Mouse (Mus musculus) forebrain, embryonic 11.5 days (tissue): Measurements from ENCODE around the gene Mtfp1. TPM values are rescaled to one million over a fixed set of nuclear protein-coding genes. Genes with fewer than 3 reads are reported as not detected.

Source experiments
- ATAC-seq: fragments of 200-750 bp; cut with Nextera tagmentation; replicated peaks from 2 replicates; pipeline ENCODE4 v1.8.0; 2017; ENCODE audit warnings: moderate TSS enrichment; ENCODE audit not compliant: low FRiP score
- DNase-seq: peaks from one replicate; pipeline ENCODE4 v3.0.0-alpha.2; 2017; ENCODE audit warnings: low spot score
- H3K27ac ChIP-seq: fragments of 300-500 bp; sonication (generic); 2 replicates; pipeline ENCODE4 v1.5.1; 2014; ENCODE audit warnings: low read depth, low read length
- H3K27me3 ChIP-seq: fragments of 300-500 bp; sonication (generic); 2 replicates; pipeline ENCODE4 v1.6.1; 2014; ENCODE audit warnings: mild to moderate bottlenecking, low read length, mixed read lengths; ENCODE audit not compliant: control insufficient read depth, insufficient read depth
- H3K36me3 ChIP-seq: fragments of 300-500 bp; sonication (generic); 2 replicates; pipeline ENCODE4 v1.6.1; 2014; ENCODE audit warnings: mild to moderate bottlenecking, low read length, moderate library complexity, mixed read lengths; ENCODE audit not compliant: control insufficient read depth, insufficient read depth
- H3K4me1 ChIP-seq: fragments of 300-500 bp; sonication (generic); replicated peaks from 2 replicates; pipeline ENCODE4 v1.6.1; 2014; ENCODE audit warnings: low read length, mixed read lengths; ENCODE audit not compliant: control insufficient read depth, insufficient read depth
- H3K4me2 ChIP-seq: fragments of 300-500 bp; sonication (generic); 2 replicates; pipeline ENCODE4 v1.6.1; 2014; ENCODE audit warnings: low read depth, mild to moderate bottlenecking, low read length, moderate library complexity, mixed read lengths; ENCODE audit not compliant: severe bottlenecking
- H3K4me3 ChIP-seq: fragments of 300-500 bp; sonication (generic); 2 replicates; pipeline ENCODE4 v1.5.1; 2014; ENCODE audit warnings: low read depth, low read length
- H3K9ac ChIP-seq: fragments of 300-500 bp; sonication (generic); 2 replicates; pipeline ENCODE4 v1.6.1; 2014; ENCODE audit warnings: low read length
- H3K9me3 ChIP-seq: fragments of 300-500 bp; sonication (generic); 2 replicates; pipeline ENCODE4 v1.6.1; 2016; ENCODE audit warnings: low read length, mixed read lengths; ENCODE audit not compliant: control insufficient read depth
- WGBS: fragments of 180-500 bp; shearing (Covaris S2); extraction: QIAGEN DNeasy Blood & Tissue Kit; methylation state at CpG from one replicate; pipeline ENCODE4 v1.1.7; 2014; 5-methylcytosine and 5-hydroxymethylcytosine counted together
- microRNA-seq: library from miRNA; unstranded; fragments of <30 nt; microRNA quantifications from one replicate; pipeline ENCODE4, GENCODE M21; 2016; ENCODE audit not compliant: insufficient number of aligned reads
- polyA plus RNA-seq: library from polyadenylated mRNA; unstranded; fragments of >200 nt; fragmentation: Nextera tagmentation; extraction: Ambion mirVana; gene quantifications from 2 replicates; pipeline ENCODE4 v1.2.1, GENCODE M21; 2014

Gene Mtfp1
- polyA plus RNA-seq, 1 experiment from 2014 or later, result 7.9 TPM

DNA sequence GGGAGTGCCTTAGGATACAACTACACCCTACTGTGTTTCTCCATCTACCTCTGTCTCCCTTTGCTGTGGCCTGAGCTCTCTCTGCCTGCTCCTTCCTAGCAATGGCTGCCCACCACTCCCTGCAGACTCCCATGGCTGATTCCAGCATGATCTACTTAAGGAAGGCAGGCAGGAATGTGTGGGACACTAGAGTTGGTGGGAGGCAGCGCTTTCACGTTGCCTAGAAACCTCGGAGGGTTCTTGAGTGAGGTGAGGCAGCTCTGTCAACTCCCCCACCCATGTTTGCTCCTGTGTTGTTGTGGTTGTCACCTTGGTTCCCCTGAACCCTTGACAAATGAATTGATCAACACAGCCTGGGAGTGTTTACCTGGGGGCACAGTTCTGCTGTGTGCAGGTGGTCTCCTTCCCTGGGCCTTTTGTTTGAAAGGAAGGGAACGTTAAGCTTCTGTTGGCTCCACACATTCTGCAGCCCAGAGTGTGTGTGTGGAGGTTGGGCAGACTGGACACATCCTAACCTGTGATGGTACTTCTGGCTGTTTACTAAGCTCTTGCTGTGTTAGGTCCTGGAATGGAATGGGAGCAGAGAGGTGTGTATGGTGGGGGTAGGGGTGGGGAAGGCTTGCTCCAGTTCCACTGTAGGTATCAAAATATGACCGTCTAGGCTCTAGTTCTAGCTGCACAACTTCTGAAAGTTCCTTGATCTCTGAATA is 34.2 kb downstream of the Mtfp1 start:
- Histone ChIP-seq H3K9ac (no peak overlapping the region), H3K4me1 (no peaks in the 10 kb centered on the region), H3K36me3 (no peaks in the 10 kb centered on the region), H3K27ac (no peak overlapping the region), H3K4me3 (no peak overlapping the region), H3K27me3 (no peaks in the 10 kb centered on the region), H3K9me3 (no peaks in the 10 kb centered on the region), H3K4me2 (no peak overlapping the region)
- 87% methylated on average over 5 of the region's 5 CpGs for WGBS
- ATAC-seq (no peak), DNase-seq (no peak)

DNA sequence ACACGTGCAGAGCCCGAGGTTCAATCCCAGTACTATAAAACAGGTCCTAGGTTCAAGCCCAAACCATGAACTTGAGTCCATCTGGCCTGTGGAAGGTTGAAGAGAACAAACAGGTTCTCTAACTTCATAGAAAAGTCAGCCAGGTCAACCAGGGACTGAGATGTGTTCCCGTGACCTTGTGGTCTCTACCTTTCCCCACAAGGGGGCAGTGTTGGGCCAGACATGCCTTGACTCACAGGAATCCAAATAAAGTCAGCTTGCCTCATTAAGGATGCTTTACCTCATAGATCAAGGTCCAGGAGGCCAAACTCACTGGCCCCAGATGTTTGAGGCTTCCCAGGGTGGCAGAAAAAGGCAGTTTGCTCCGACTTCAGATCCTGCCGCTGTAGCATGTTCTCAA is 41.7 kb downstream of the Mtfp1 start:
- peak; percentile 84 for DNase-seq
- no peaks in the 10 kb centered on the region for H3K36me3 ChIP-seq
- no peak overlapping the region for H3K9ac ChIP-seq
- no peak overlapping the region for H3K27ac ChIP-seq
- 16% methylated on average over 5 of the region's 5 CpGs for WGBS
- no peaks in the 10 kb centered on the region for H3K27me3 ChIP-seq
- H3K4me3 ChIP-seq, result no peak overlapping the region
- no peak for ATAC-seq
- H3K9me3 ChIP-seq, result no peaks in the 10 kb centered on the region
- no peaks in the 10 kb centered on the region for H3K4me1 ChIP-seq
- no peak overlapping the region for H3K4me2 ChIP-seq

DNA sequence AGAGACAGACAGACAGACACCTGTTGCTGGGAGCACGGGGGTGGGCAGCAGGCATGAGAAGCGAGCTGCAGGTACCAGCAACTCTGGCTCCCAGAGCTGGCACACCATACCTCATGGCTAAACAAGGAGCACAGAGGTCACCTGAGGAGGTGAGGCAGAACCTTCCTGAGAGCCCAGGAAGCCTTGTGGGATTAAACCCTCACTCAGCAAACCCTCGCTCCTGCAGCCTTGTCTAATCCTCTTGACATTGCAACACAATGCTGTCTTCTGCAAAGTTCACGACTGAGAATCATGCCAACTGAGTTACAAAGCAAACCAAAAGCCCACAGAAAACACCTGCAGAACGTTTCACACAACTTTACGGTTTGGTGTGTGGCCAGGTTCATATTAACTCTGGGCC is 46.8 kb downstream of the Mtfp1 start:
- Histone ChIP-seq H3K36me3 (no peaks in the 10 kb centered on the region), H3K9me3 (no peaks in the 10 kb centered on the region), H3K9ac (no peak overlapping the region), H3K27ac (no peak overlapping the region), H3K27me3 (no peaks in the 10 kb centered on the region), H3K4me2 (no peak overlapping the region), H3K4me1 (no peaks in the 10 kb centered on the region), H3K4me3 (no peak overlapping the region)
- WGBS, result 88% methylated on average over 6 of the region's 6 CpGs
- no peak for ATAC-seq
- no peak for DNase-seq

DNA sequence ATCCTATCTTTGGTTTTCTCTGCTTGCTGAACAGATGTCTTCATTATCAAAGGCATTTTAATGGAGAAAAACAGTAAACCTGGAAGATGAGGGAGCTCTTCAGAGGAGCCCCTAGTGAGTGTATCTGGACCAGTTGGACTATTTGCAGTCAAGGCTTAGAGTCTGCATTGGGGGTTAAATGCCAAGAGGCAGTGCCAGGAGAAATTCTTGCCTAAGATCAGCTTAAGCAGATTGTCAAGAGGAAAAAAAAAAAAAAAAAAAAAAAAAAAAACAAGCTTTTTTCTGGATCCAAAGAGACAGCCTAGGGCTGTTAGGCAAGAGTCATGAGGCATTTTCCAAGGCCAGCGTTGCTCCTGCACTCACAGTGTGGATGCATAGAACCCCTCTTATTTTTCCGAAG is 47.5 kb downstream of the Mtfp1 start:
- WGBS, result 92% methylated on average over 2 of the region's 2 CpGs
- no peak for DNase-seq
- Histone ChIP-seq H3K9me3 (no peaks in the 10 kb centered on the region), H3K27ac (no peak overlapping the region), H3K4me2 (no peak overlapping the region), H3K9ac (no peak overlapping the region), H3K4me3 (no peak overlapping the region), H3K36me3 (no peaks in the 10 kb centered on the region), H3K4me1 (no peaks in the 10 kb centered on the region), H3K27me3 (no peaks in the 10 kb centered on the region)
- ATAC-seq, result no peak

DNA sequence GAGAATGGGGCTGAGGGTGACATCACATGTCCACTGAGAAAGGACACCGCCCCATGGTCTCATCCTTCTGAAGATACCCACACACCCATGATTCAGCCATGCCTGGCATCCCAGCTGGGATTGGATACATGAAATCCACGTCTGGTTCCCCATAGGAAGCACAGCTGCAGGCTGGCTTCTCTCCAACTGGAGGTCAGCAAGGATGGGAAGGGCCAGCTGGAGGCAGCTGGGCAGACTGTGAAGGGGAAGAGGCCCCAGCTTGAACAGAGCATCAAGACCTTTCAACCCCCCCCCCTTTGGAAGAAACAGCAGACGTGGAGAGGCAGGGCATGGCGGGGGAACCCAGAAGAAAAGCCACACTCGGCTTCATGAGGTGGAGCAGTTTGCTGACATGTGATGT is 48.7 kb downstream of the Mtfp1 start:
- ATAC-seq, result no peak
- 66% methylated on average over 5 of the region's 5 CpGs for WGBS

DNA sequence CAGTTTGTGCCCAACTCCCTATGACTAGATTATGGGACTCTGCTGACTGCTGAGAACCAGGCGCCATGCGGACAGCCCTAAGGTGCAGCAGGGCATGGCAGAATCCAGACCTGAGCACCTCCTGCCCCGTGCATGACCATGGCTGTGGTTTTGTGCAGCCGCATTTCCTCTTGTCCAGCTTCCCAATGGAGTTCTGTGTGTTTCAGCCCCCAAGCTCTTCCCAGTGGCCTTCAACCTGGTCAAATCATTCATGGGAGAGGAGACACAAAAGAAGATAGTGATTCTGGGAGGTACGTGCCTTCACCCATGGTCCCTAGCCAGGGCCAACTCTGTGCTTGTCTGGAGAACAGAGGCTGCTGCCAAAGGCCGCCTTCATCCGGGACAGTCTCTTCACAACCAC is 52.2 kb downstream of the Mtfp1 start:
- Histone ChIP-seq H3K4me2 (no peak overlapping the region), H3K27me3 (no peaks in the 10 kb centered on the region), H3K27ac (no peak overlapping the region), H3K36me3 (no peaks in the 10 kb centered on the region), H3K4me1 (no peaks in the 10 kb centered on the region), H3K9ac (no peak overlapping the region), H3K4me3 (no peak overlapping the region), H3K9me3 (no peaks in the 10 kb centered on the region)
- 90% methylated on average over 7 of the region's 7 CpGs for WGBS
- ATAC-seq, result no peak
- no peak for DNase-seq

More for the DNA sequence above, 48.7 kb downstream of the Mtfp1 start:
- Histone ChIP-seq H3K9me3 (no peaks in the 10 kb centered on the region), H3K27ac (no peak overlapping the region), H3K4me3 (no peak overlapping the region), H3K27me3 (no peaks in the 10 kb centered on the region), H3K4me2 (no peak overlapping the region), H3K9ac (no peak overlapping the region), H3K4me1 (no peaks in the 10 kb centered on the region), H3K36me3 (no peaks in the 10 kb centered on the region)
- DNase-seq, result no peak

Small RNA genes within 50 kb of the gene (microRNA-seq; reads per million reads assigned to microRNA genes)
- gene Mir3060, result 9.3 reads per million, percentile 3 among the genes with 10 or more reads in this experiment

Other genes starting within 250 kb of the Mtfp1 start
- 1.2 and 2.0 TPM in 2 replicates for gene Osbp2, start 231.5 kb downstream of the Mtfp1 start, polyA plus RNA-seq
- gene 4921536K21Rik, start 200.3 kb downstream of the Mtfp1 start, polyA plus RNA-seq, result 0.51 and 0.60 TPM in 2 replicates
- 22.5 and 23.7 TPM in 2 replicates for gene Dusp18, start 200.2 kb downstream of the Mtfp1 start, polyA plus RNA-seq
- 3.5 and 3.9 TPM in 2 replicates for gene Slc35e4, start 180.8 kb downstream of the Mtfp1 start, polyA plus RNA-seq
- 23.1 and 26.0 TPM in 2 replicates for gene Tcn2, start 163.3 kb downstream of the Mtfp1 start, polyA plus RNA-seq
- gene Pes1, start 131.5 kb downstream of the Mtfp1 start, polyA plus RNA-seq, result 82.9 and 90.4 TPM in 2 replicates
- 0.31 TPM in 1 of 2 replicates, not detected in the other for gene 4930556J24Rik, start 118.7 kb downstream of the Mtfp1 start, polyA plus RNA-seq
- gene Gal3st1, start 111.8 kb downstream of the Mtfp1 start, polyA plus RNA-seq, result 0.41 and 0.57 TPM in 2 replicates
- gene Sec14l4, start 64.0 kb downstream of the Mtfp1 start, polyA plus RNA-seq, result 0.29 TPM in 1 of 2 replicates, not detected in the other
- 0.28 and 0.37 TPM in 2 replicates for gene Sec14l3, start 30.6 kb downstream of the Mtfp1 start, polyA plus RNA-seq
- gene Sec14l2, start 28.0 kb upstream of the Mtfp1 start, polyA plus RNA-seq, result 2.1 TPM in 2 replicates
- gene Rnf215, start 39.8 kb upstream of the Mtfp1 start, polyA plus RNA-seq, result 25.0 and 31.4 TPM in 2 replicates
- 5.3 and 5.9 TPM in 2 replicates for gene Ccdc157, start 64.8 kb upstream of the Mtfp1 start, polyA plus RNA-seq
- 107 and 108 TPM in 2 replicates for gene Sf3a1, start 64.9 kb upstream of the Mtfp1 start, polyA plus RNA-seq
- 22.4 and 23.0 TPM in 2 replicates for gene Tbc1d10a, start 91.3 kb upstream of the Mtfp1 start, polyA plus RNA-seq
- gene Castor1, start 122.8 kb upstream of the Mtfp1 start, polyA plus RNA-seq, result 2.0 and 2.5 TPM in 2 replicates
- not detected in 2 replicates for gene Osm, start 141.0 kb upstream of the Mtfp1 start, polyA plus RNA-seq
- gene Lif, start 162.1 kb upstream of the Mtfp1 start, polyA plus RNA-seq, result not detected in 2 replicates